Mouse (Mus musculus) adrenal gland, adult 18-20 months (tissue): ENCODE results near the gene Tacr2. TPM values are rescaled to one million over a fixed set of nuclear protein-coding genes. Genes with fewer than 3 reads are reported as not detected.

Source experiments
- DNase-seq, 2 experiments: peaks; one replicate each; pipeline ENCODE4 v3.0.0; 2021 to 2022; ENCODE audit warnings: low spot score in 2 of 2
- long read RNA-seq, 2 experiments: library from polyadenylated mRNA; stranded (forward); transcript quantifications; one replicate each; pipeline ENCODE4 v2.0.0; 2021
- total RNA-seq, 2 experiments: library from RNA; stranded (reverse); gene quantifications; 1 replicate in 1 of 2; 2 replicates in 1 of 2; pipeline ENCODE4 v1.2.3; 2021

Tacr2 gene
- total RNA-seq, result 10 to 100 TPM; 13.0 to 50.3 TPM
- long read RNA-seq, experiment 1, transcript Tacr2-201 (5 exons, 2,258 nt), result major isoform, 14 of 19 reads
- long read RNA-seq, experiment 1, partial matches to known transcripts, result 4 of 19 reads
- long read RNA-seq, experiment 1, other reads (novel, unspliced or antisense), result 1 of 19 reads
- long read RNA-seq, experiment 2, transcript Tacr2-201 (5 exons, 2,258 nt), result major isoform, 48 of 79 reads
- long read RNA-seq, experiment 2, partial matches to known transcripts, result 26 of 79 reads
- long read RNA-seq, experiment 2, other reads (novel, unspliced or antisense), result 5 of 79 reads

DNA sequence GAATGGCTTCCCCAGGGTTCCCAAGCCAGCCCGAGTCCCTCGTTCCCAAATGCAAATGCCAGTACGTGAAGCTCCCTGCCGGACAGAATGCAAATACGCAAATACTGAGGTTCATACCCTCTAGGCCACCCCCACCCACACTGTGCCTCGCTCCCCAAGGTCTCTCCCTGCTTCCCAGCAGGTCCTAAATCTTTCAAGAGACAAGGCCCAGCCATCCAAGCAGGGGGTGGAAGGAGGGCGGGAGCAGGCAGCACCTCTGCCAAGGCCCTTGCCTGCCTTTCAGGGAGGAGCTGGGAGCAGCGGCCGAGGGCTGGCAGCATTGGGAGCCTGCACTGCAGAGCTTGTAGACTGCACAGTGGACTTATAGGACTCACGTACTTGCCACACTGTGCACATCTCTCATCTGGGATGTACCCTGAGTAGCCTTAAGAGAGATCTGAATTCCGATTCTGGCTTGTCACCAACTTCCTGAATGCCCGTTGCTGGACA, at the start of gene Tacr2:
Gene Tacr2, plus strand, starts transcription at position 439 of the 489 bp plus-strand sequence.
- DNase-seq, result peak; percentile 40 to 54

DNA sequence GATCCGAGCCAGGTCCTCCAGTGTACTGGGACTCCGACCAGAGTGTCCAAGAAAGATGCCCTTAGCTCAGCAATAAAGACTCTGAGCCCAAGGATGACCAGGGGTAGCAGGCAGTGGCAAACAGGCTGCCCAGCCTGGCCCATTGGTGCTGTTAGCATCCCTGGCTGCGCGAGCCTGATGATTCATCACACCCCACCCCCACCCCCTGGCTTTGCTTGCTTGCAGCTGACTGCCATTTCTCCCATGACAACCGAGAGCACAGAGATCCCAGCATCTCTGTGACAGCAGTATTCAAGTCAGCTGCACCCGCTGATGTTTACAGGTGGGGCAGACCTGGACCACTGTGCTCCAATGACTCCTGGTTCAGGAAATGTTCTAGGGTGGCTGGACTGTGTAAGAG, 49.7 kb upstream of the Tacr2 start:
- DNase-seq, result no peak

GRCm38 (mm10) chr10:62208241-62208896, 43.9 kb upstream of the Tacr2 start:
- DNase-seq, result no peak

DNA sequence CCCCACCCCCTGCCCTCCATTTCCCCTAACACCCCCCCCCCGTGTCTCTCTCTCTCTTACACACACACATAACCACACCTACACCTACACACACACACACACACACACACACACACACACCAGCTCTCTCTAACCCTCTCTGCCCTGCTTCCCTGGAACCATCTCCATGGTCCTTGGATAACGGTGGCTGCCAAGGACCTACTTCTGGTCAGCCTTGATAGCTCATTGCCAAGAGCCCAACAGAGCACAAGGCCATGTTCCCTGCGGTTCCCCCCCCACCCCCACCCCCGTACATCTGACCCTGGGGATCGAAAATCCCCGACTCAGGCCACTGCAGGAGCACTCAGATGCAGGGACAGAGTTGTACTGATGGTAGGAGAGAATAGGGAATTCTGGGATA, 40.9 kb upstream of the Tacr2 start:
- no peak for DNase-seq

GRCm38 (mm10) chr10:62215169-62215616, 37.0 kb upstream of the Tacr2 start:
- no peak for DNase-seq

DNA sequence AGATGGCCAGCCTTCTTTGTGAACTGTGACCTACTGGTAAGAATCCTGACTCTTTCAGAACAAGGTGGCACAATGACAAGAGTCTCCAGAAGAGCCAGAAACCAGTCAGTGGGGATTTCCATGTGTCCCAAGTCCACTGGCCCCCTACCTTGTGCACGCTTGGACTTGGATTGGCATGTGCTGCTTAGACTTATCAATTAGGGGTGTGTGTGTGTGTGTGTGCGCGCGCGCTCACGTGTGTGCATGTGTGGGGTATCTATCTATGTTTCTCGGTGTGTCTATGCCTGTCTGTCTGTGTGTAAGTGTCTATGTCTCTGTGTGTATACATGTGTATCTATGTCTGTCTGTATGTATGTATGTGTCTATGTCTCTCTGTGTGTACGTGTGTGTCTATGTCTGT, 36.6 kb upstream of the Tacr2 start:
- DNase-seq, result no peak

DNA sequence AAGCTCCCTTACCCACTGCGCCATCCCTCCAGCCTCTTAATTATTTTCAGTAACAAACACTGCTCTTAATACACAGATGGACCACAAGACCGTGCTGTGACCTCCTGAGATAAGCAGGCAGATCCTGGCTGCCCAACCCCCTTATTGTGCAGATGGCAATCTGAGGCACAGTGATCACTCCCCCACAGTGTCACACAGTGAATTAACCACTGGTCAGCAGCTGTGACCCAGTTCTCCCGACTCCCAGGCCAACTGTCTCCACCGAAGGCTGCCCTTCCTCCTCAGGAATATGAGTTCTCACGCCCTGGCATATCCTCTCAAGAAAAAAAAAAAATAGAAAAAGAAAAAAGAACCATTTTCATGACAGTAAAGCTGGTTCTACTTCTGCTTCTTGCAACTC, 35.6 kb upstream of the Tacr2 start:
- no peak for DNase-seq

DNA sequence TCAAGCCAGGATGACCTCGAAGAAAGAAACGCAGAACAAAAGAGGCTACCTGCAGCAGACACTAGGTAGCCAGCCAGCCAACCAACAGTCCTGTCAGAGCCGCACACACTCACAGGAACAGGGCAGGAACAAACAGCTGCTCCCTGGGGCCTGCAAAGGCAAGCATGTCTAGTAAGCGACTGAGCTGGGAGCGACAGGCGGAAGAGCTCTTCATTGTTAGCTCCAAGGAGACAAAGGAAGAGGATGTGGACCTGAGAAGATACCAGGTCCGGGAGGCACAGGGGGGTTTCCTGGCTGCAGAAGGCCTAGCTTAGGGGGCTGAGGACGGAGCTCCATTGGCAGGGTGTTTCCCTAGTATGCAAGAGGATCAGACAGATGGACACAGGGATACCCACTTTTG, 35.0 kb upstream of the Tacr2 start:
- no peak for DNase-seq

GRCm38 (mm10) chr10:62218044-62218788, 34.0 kb upstream of the Tacr2 start:
- no peak for DNase-seq

- DNase-seq, result no peak
Measured at GRCm38 (mm10) chr10:62218789-62219172, 33.5 kb upstream of the Tacr2 start.

DNA sequence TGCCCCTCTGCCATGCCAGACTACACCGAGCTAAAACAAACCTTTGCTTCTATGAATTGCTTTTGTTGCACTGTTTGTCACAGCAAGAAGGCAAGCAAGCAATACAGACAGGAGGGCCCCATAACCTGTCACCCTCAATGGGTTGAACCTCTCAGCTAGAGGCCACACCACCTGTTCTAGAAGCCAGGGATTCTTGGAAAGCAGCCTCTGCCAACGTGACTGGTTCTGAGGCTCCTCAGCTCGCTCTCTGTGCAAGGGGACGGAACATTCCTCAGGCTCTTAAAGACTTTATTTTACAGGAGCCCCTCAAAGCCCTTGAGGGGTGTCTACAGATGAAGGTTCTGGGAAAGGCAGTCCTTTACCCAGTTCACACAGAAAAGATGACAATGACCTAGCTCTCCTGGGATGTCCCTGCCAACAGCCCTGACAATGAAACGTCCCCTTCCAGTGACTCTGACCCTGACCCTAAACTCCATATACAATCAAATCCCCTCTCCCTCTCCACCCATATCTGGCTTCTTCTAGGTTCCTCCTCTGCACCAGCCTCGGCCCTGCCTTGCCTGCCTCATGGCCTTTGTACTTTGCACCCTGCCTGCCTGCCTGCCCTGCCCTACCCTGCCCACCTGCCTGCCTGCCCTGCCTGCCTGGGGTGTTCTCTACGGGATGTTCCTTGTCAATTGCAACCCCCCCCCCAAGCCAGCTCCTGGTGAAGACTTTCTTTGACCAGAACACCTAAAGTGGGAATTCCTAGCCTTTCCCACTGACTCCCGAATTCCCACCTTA, 31.3 kb upstream of the Tacr2 start:
- no peak for DNase-seq

- no peak for DNase-seq
Measured at GRCm38 (mm10) chr10:62221647-62222046, 30.6 kb upstream of the Tacr2 start.

- DNase-seq, result no peak
Measured at GRCm38 (mm10) chr10:62222777-62223176, 29.5 kb upstream of the Tacr2 start.

- DNase-seq, result no peak
Measured at GRCm38 (mm10) chr10:62224231-62224630, 28.0 kb upstream of the Tacr2 start.

DNA sequence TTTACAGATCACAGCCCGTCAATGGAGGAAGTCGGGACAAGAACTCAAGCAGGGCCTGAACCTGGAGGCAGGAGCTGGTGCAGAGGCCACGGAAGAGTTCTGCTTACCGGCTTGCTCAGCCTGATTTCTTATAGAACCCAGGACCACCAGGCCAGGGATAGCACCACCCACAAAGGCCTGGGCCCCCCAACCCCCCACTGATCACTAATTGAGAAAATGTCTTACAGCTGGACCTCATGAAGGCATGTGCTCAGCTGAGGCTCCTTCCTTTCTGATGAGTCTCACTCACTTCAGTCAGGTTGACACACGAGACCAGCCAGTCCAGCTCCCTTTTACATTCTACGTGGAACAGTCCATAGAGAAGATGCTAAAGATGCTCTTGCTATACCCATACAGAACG, 26.4 kb upstream of the Tacr2 start:
- no peak for DNase-seq

GRCm38 (mm10) chr10:62228126-62228525, 24.1 kb upstream of the Tacr2 start:
- no peak for DNase-seq

DNA sequence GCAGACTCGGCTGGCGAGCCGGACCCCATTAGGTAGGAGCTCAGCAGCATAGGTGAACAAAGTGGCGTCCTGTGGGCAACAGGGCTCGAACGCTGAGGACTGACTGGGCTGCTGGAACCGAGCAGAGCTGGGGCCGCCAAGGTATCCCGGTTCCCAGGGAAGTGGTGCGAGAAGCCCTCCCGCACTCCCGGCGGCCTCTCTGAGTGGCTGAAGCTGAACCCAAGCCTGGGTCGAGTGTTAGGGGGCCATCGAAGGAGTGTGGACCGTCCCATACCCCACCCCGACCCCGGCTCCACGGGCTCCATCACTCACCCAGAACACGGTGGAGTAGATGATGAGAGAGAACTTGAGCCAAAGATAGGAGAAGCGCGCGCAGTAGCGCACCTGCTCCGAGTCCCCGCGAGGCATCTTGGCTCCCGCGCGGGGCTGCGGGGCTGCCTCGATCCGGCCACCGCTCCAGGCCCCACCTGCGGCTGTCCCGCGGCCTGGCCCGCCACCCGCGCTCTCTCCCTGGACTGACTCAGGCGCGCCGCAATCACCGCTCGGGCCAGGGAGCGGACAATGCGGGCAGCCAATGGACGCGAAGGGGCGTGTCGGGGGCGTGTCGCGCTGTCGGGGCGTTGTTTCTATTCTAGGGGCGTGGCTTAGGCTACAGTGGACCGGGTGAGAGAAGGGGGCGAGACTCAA, 21.4 kb upstream of the Tacr2 start, which contains the start of gene Tspan15:
Gene Tspan15, minus strand, starts transcription at position 544 of the 687 bp plus-strand sequence.
- DNase-seq, result peak; percentile 95 to 97

- no peak for DNase-seq
Measured at GRCm38 (mm10) chr10:62231395-62231732, 20.9 kb upstream of the Tacr2 start.

- DNase-seq, result no peak
Measured at GRCm38 (mm10) chr10:62231811-62232210, 20.4 kb upstream of the Tacr2 start.

DNA sequence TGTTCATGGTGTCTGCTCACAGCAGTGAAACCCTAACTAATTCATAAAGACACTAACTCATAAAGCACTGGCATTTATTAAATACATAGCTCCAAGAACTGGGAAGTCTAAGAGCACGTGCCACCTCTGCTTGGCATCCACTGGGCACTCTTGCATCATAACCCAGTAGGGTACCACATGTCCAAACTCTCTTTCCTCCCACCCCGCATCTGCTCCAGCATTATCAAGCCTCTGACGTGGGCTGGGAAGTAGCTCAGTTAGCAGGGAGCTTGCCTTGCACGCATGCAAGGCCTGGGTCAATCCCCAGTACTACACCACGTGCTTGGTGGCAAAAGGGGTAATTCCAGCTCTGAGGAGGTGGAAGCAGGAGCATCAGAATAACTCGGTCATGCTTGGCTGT, 16.1 kb upstream of the Tacr2 start:
- no peak for DNase-seq

- no peak for DNase-seq
Measured at GRCm38 (mm10) chr10:62237205-62237604, 15.0 kb upstream of the Tacr2 start.
